Mouse (Mus musculus) induced T-regulatory cell, adult 2 months (primary cell): ENCODE data around the gene Gm17606.
A peak's percentile ranks its signal among the peaks of the same experiment; 100 is the strongest.

ENCODE experiments used
- DNase-seq: peaks from one replicate; pipeline ENCODE4 v3.0.0-alpha.2; 2012; ENCODE audit warnings: low read depth

Gm17606 gene

GRCm38 (mm10) chr14:54660009-54660408 lies 19.3 kb downstream of the Gm17606 start:
- no peak for DNase-seq

GRCm38 (mm10) chr14:54664477-54665222 lies 23.9 kb downstream of the Gm17606 start:
- DNase-seq: no peak

GRCm38 (mm10) chr14:54669381-54669780 lies 28.6 kb downstream of the Gm17606 start:
- DNase-seq: peak; percentile 69

- no peak for DNase-seq
Observed at GRCm38 (mm10) chr14:54674317-54674716, 33.6 kb downstream of the Gm17606 start.

GRCm38 (mm10) chr14:54676290-54676689 lies 35.5 kb downstream of the Gm17606 start:
- no peak for DNase-seq

GRCm38 (mm10) chr14:54678657-54679304 lies 38.0 kb downstream of the Gm17606 start:
- no peak for DNase-seq

GRCm38 (mm10) chr14:54682396-54682795 lies 41.6 kb downstream of the Gm17606 start:
- peak; percentile 25 for DNase-seq

GRCm38 (mm10) chr14:54685471-54685870 lies 44.7 kb downstream of the Gm17606 start:
- DNase-seq: no peak

- peak; percentile 92 for DNase-seq
Observed at GRCm38 (mm10) chr14:54686063-54686521, 45.3 kb downstream of the Gm17606 start, which contains the start of gene 1700123O20Rik. TSS of gene 1700123O20Rik (plus strand) at chr14:54686216.

- DNase-seq: peak; percentile 100
Observed at GRCm38 (mm10) chr14:54686522-54687143, 45.9 kb downstream of the Gm17606 start, which contains the start of gene Acin1. TSS of gene Acin1 (minus strand) at chr14:54686931.

- no peak for DNase-seq
Observed at GRCm38 (mm10) chr14:54687251-54687650, 46.5 kb downstream of the Gm17606 start.

- no peak for DNase-seq
Observed at GRCm38 (mm10) chr14:54695042-54695441, 54.3 kb downstream of the Gm17606 start.

GRCm38 (mm10) chr14:54696752-54697151 lies 56.0 kb downstream of the Gm17606 start:
- no peak for DNase-seq
